Mouse (Mus musculus) E14TG2a.4 (cell line): ENCODE measurements around the gene Psmd14.

Source experiments
- CTCF ChIP-seq: conservative IDR thresholded peaks from 2 replicates; pipeline ENCODE4 v1.5.1; 2014; ENCODE audit warnings: low read length
- POU5F1 ChIP-seq: IDR thresholded peaks from 2 replicates; pipeline ENCODE4 v1.6.1; 2014; ENCODE audit warnings: low read length, borderline replicate concordance

GRCm38 (mm10) chr2:61734175-61734574, 22.7 kb downstream of the Psmd14 start:
- TF ChIP-seq CTCF, result no peak
- no peak for TF ChIP-seq POU5F1
